Mouse (Mus musculus) testis, adult 2 months (tissue): Measurements from ENCODE around the gene Mybbp1a.

Experiments used
- CTCF ChIP-seq: fragments of 200-500 bp; IDR thresholded peaks from 2 replicates; pipeline ENCODE4 v1.5.1; 2012; ENCODE audit warnings: low read depth, mild to moderate bottlenecking, inconsistent platforms, low read length, moderate library complexity; ENCODE audit not compliant: control insufficient read depth, insufficient read depth, insufficient replicate concordance
- POLR2A ChIP-seq: fragments of 200-500 bp; IDR thresholded peaks from 2 replicates; pipeline ENCODE4 v1.6.1; 2012; ENCODE audit warnings: low read depth, mild to moderate bottlenecking, inconsistent platforms, low read length, moderate library complexity; ENCODE audit not compliant: control insufficient read depth

GRCm38 (mm10) chr11:72469217-72469616, 28.1 kb downstream of the Mybbp1a start:
- TF ChIP-seq CTCF (no peak), POLR2A (no peak)
